Mouse (Mus musculus) megakaryocyte, embryonic 14.5 days (primary cell): ENCODE data around the gene Ass1. TPM values are rescaled to one million over a fixed set of nuclear protein-coding genes. Genes with fewer than 3 reads are reported as not detected.

Experiments used
- H3K27me3 ChIP-seq: replicated peaks from 2 replicates; pipeline ENCODE3; 2012; ENCODE audit warnings: inconsistent platforms
- H3K36me3 ChIP-seq: replicated peaks from 2 replicates; pipeline ENCODE3; 2012; ENCODE audit warnings: low read length, inconsistent platforms, mixed read lengths
- H3K4me1 ChIP-seq: 2 replicates; pipeline ENCODE4 v1.6.1; 2012; ENCODE audit warnings: inconsistent platforms
- H3K4me3 ChIP-seq: replicated peaks from 2 replicates; pipeline ENCODE3; 2012; ENCODE audit warnings: moderate library complexity, mild to moderate bottlenecking, inconsistent platforms
- H3K9me3 ChIP-seq: 2 replicates; pipeline ENCODE4 v1.6.1; 2012; ENCODE audit warnings: inconsistent platforms
- FLI1 ChIP-seq: IDR thresholded peaks from 2 replicates; pipeline ENCODE4 v1.6.1; 2012; ENCODE audit warnings: low read length, inconsistent platforms, mixed read lengths
- GATA1 ChIP-seq: IDR thresholded peaks from 3 replicates; pipeline ENCODE4 v1.6.1; 2012; ENCODE audit warnings: mixed read lengths, low read length, inconsistent platforms, borderline replicate concordance
- polyA plus RNA-seq: library from polyadenylated mRNA; stranded (reverse); fragments of >175 nt; gene quantifications from 2 replicates; pipeline ENCODE4 v1.2.3, GENCODE M21; 2012; ENCODE audit warnings: low replicate concordance; ENCODE audit not compliant: insufficient read depth

The Ass1 gene
- 4.4 and 11.2 TPM in 2 replicates for polyA plus RNA-seq

GRCm38 (mm10) chr2:31469931-31470682 lies at the start of gene Ass1:
Ass1 (plus strand) TSS chr2:31470207.
- 0 out of 2 replicates have a peak, but pooled peaks cover 5% of the 10 kb centered on the region for H3K9me3 ChIP-seq
- H3K27me3 ChIP-seq: peaks cover 34% of the 10 kb centered on the region
- peak within 1 kb of the TSS; percentile 93 for H3K4me3 ChIP-seq
- TF ChIP-seq FLI1: no peak
- no peak for TF ChIP-seq GATA1
- peaks cover 65% of the 10 kb centered on the region for H3K4me1 ChIP-seq
- H3K36me3 ChIP-seq: peaks cover 15% of the 10 kb centered on the region

DNA sequence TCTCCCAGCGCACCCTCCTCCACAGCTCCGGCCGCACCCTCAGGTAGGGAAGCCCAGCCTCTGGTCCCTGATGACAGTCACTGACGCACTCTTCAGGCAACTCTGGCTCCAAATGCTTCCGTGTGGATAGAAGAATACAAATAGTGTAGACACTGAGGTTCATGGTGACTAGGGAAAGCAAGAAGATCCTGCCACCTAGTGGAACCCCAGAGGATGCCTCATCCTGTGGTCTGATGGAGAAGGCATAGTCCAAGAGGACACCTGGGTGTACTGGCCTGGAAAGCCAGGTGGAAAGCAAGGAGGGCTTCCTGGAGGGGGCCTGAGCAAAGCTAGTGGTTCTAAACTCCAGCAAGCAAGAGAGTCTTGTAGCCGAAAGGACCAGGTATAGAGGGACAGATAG lies 49.1 kb upstream of the Ass1 start:
- H3K9me3 ChIP-seq: no peaks in the 10 kb centered on the region
- H3K4me1 ChIP-seq: peaks cover 10% of the 10 kb centered on the region
- H3K4me3 ChIP-seq: no peak overlapping the region
- no peaks in the 10 kb centered on the region for H3K36me3 ChIP-seq
- peaks cover 95% of the 10 kb centered on the region for H3K27me3 ChIP-seq
- TF ChIP-seq FLI1 (no peak), GATA1 (no peak)

DNA sequence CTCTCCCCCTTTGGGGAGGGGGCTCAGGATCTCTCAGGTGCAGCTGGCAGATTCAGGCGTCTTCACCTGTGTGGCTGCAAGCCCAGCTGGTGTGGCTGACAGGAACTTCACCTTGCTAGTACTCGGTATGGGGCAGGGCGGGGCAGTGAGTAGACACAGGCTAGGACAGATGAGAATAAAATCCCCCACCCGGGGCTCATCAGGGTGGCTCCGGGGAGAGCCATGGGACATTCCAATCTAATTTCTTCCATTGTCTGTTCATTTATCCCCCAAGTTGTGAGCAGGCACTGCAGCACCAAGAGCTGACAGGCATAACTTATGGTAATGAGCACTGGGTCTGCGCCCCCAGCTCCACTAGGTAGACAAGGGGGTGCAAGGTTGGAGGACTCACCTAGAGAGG lies 47.4 kb upstream of the Ass1 start:
- H3K4me1 ChIP-seq: peaks cover under 1% of the 10 kb centered on the region; the same call in 1 of the 2 replicates
- H3K4me3 ChIP-seq: no peak overlapping the region
- H3K36me3 ChIP-seq: no peaks in the 10 kb centered on the region
- TF ChIP-seq GATA1 (no peak), FLI1 (no peak)
- H3K27me3 ChIP-seq: peaks cover 96% of the 10 kb centered on the region
- no peaks in the 10 kb centered on the region for H3K9me3 ChIP-seq

DNA sequence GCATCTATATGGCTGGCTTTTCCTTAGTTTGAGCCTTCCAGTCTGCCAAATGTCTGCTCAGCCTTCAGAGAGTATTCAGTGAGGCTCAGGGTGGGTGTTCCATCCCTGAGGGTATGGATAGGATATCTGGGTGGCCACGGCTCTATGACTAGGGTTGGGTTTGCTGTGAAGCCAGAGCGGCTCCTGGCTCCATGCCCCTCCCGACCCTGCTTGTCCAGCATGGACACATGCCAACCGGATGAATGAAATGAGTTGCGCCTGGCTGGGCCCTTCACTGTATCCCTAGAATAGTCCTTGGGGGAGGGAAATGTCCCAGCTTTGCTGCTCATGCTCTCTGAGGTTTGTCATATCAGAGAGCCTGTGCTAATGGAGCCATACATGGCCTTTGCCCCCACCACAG lies 38.5 kb upstream of the Ass1 start:
- Histone ChIP-seq H3K9me3 (no peaks in the 10 kb centered on the region), H3K36me3 (no peaks in the 10 kb centered on the region), H3K4me3 (no peak overlapping the region), H3K4me1 (peaks cover 5% of the 10 kb centered on the region; the same call in 1 of the 2 replicates), H3K27me3 (peaks cover 92% of the 10 kb centered on the region)
- TF ChIP-seq FLI1: no peak
- TF ChIP-seq GATA1: no peak

GRCm38 (mm10) chr2:31434746-31435145 lies 35.3 kb upstream of the Ass1 start:
- Histone ChIP-seq H3K36me3 (no peaks in the 10 kb centered on the region), H3K27me3 (peaks cover 74% of the 10 kb centered on the region), H3K4me1 (peaks cover 5% of the 10 kb centered on the region; the same call in 1 of the 2 replicates), H3K9me3 (no peaks in the 10 kb centered on the region), H3K4me3 (no peak overlapping the region)
- TF ChIP-seq GATA1 (no peak), FLI1 (no peak)

DNA sequence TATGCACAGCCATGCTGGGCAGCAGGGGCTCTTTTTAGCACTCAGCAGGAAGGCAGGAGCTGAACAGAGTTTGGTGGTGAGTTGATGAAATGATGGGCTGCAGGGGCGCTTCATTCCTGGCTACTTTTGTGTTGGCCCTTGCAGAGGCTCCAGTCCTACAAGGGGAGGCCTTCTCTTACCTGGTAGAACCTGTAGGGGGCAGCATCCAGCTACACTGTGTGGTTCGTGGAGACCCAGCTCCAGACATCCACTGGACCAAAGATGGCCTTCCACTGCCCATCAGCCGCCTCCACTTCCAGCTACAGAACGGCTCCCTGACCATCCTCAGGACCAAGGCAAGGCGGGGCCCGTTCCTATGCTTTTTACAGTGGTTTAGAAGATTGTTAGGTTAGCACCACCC lies 34.4 kb upstream of the Ass1 start:
- H3K4me3 ChIP-seq: no peak overlapping the region
- peaks cover 67% of the 10 kb centered on the region for H3K27me3 ChIP-seq
- TF ChIP-seq FLI1 (no peak), GATA1 (no peak)
- no peaks in the 10 kb centered on the region for H3K36me3 ChIP-seq
- peaks cover 5% of the 10 kb centered on the region; the same call in 1 of the 2 replicates for H3K4me1 ChIP-seq
- H3K9me3 ChIP-seq: no peaks in the 10 kb centered on the region

DNA sequence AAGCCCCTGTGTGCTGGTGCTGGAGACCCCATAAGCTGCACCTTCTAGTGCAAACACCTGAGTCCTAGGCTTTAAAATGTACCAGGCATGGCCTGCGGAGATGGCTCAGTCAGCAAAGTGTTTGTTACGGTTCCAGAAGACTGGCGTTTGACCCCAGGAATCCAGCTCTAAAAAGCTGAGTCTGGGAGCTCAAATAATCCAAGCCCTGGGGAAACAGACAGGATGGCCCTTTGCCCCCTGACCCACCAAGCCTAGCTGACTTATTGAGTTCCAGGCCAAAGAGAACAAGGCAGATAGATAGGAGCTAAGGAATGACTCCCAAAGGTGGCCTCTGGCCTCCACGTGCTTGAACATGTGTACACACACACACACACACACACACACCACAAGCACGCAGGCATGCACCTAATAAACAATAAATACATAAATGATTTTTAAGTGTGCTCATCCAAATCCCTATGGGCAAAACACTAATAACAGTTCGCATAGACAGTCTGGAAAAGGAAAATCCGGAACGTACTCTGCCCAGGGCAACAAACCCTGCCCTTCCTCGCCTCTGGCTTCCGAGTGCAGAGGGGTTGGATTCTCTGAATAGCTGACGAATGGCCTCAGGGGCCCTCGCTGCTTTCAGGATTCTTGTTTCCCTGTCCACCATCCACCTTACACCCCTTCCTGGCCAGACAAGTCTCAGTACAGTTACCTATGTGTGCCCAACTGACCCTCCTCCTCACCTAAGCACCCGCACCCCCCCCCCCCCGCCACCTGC lies 32.3 kb upstream of the Ass1 start:
- Histone ChIP-seq H3K9me3 (no peaks in the 10 kb centered on the region), H3K27me3 (peaks cover 49% of the 10 kb centered on the region)
- TF ChIP-seq GATA1 (no peak), FLI1 (no peak)

GRCm38 (mm10) chr2:31439576-31439975 lies 30.4 kb upstream of the Ass1 start:
- Histone ChIP-seq H3K4me1 (peaks cover 23% of the 10 kb centered on the region), H3K36me3 (no peaks in the 10 kb centered on the region), H3K27me3 (peaks cover 36% of the 10 kb centered on the region), H3K4me3 (no peak overlapping the region), H3K9me3 (no peaks in the 10 kb centered on the region)
- TF ChIP-seq GATA1 (no peak), FLI1 (no peak)

More for the DNA sequence above, 32.3 kb upstream of the Ass1 start:
- Histone ChIP-seq H3K4me3 (no peak overlapping the region), H3K4me1 (peaks cover 14% of the 10 kb centered on the region), H3K36me3 (no peaks in the 10 kb centered on the region)

DNA sequence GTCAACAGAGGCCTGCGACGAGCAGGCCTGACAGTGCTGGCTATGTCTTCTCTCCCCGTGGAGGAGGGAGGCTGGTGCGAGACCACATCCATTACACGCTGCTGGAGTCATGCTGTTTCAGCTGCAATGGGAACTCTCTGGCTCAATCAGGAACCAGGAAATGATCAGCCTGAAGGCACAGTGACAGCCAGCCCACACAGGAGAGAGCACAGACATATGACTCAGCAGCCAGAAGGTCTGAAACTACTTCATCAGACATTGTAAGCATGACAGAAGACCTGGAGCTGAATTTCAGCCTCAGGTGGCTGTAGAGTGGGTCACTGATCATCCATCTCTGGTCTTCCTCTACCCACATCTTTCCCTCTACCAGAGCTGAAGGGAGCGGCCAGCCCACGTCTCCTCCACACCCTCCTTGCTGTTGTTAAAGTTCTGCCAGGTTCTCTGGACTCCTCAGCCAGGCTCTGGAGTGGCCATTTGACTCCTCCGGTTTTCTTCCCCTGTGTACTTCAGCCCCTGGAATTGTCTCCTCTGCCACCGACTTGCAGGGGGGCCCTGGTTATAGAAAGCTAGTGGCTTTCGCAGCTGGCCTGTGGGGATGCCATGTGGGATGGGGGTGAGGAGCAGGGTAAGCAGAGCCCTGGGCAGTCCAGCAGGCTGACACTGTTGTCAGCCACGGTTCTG lies 27.4 kb upstream of the Ass1 start:
- no peak for TF ChIP-seq GATA1
- no peak for TF ChIP-seq FLI1
- peaks cover 28% of the 10 kb centered on the region for H3K27me3 ChIP-seq
- no peaks in the 10 kb centered on the region for H3K36me3 ChIP-seq
- peak overlapping the region; percentile 71 for H3K4me3 ChIP-seq
- peaks cover 22% of the 10 kb centered on the region for H3K4me1 ChIP-seq
- no peaks in the 10 kb centered on the region for H3K9me3 ChIP-seq
